Mouse (Mus musculus) embryonic facial prominence, embryonic 12.5 days (tissue): Measurements from ENCODE around the gene Tmem107. TPM values are rescaled to one million over a fixed set of nuclear protein-coding genes. Genes with fewer than 3 reads are reported as not detected.

ENCODE experiments used
- ATAC-seq: fragments of 200-750 bp; cut with Nextera tagmentation; 2 replicates; pipeline ENCODE4 v1.8.0; 2017; ENCODE audit not compliant: insufficient number of reproducible peaks, insufficient read depth, low FRiP score, low TSS enrichment
- H3K27ac ChIP-seq: fragments of 300-500 bp; sonication (generic); 2 replicates; pipeline ENCODE4 v1.5.1; 2016; ENCODE audit warnings: mild to moderate bottlenecking
- H3K27me3 ChIP-seq: fragments of 300-500 bp; sonication (generic); 2 replicates; pipeline ENCODE4 v1.6.1; 2016; ENCODE audit warnings: mild to moderate bottlenecking, moderate library complexity
- H3K36me3 ChIP-seq: fragments of 300-500 bp; sonication (generic); 2 replicates; pipeline ENCODE4 v1.6.1; 2016; ENCODE audit warnings: mild to moderate bottlenecking
- H3K4me1 ChIP-seq: fragments of 300-500 bp; sonication (generic); 2 replicates; pipeline ENCODE4 v1.6.1; 2016
- H3K4me2 ChIP-seq: fragments of 300-500 bp; sonication (generic); replicated peaks from 2 replicates; pipeline ENCODE4 v1.6.1; 2016; ENCODE audit warnings: mild to moderate bottlenecking, moderate library complexity
- H3K4me3 ChIP-seq: fragments of 300-500 bp; sonication (generic); 2 replicates; pipeline ENCODE4 v1.5.1; 2016; ENCODE audit warnings: mild to moderate bottlenecking
- H3K9ac ChIP-seq: fragments of 300-500 bp; sonication (generic); 2 replicates; pipeline ENCODE4 v1.6.1; 2016; ENCODE audit warnings: mild to moderate bottlenecking, moderate library complexity
- H3K9me3 ChIP-seq: fragments of 300-500 bp; sonication (generic); 2 replicates; pipeline ENCODE4 v1.6.1; 2016; ENCODE audit warnings: mild to moderate bottlenecking, moderate library complexity
- WGBS: fragments of 180-500 bp; shearing (Covaris S2); methylation state at CpG from one replicate; pipeline ENCODE4 v1.1.7; 2016; 5-methylcytosine and 5-hydroxymethylcytosine counted together
- polyA plus RNA-seq: library from polyadenylated mRNA; unstranded; fragments of >200 nt; fragmentation: Nextera tagmentation; extraction: Ambion mirVana; gene quantifications from 2 replicates; pipeline ENCODE4 v1.2.1, GENCODE M21; 2016

The Tmem107 gene
- polyA plus RNA-seq, 1 experiment from 2014 or later, result 36.8 TPM

- no peaks in the 10 kb centered on the region for H3K36me3 ChIP-seq
- H3K9me3 ChIP-seq, result no peaks in the 10 kb centered on the region
- WGBS, result 2% methylated on average over 13 of the region's 13 CpGs
- peak overlapping the region; percentile 92 for H3K27ac ChIP-seq
- peaks cover 29% of the 10 kb centered on the region for H3K4me1 ChIP-seq
- peak overlapping the region; percentile 63 for H3K4me3 ChIP-seq
- peak overlapping the region; percentile 83 for H3K4me2 ChIP-seq
- no peak for ATAC-seq
- H3K27me3 ChIP-seq, result no peaks in the 10 kb centered on the region
- H3K9ac ChIP-seq, result peak overlapping the region; percentile 78
Measured at GRCm38 (mm10) chr11:69070093-69070492, 513 bp upstream of the Tmem107 start.

- H3K4me3 ChIP-seq, result peak overlapping the region; percentile 63
- peaks cover 24% of the 10 kb centered on the region for H3K4me1 ChIP-seq
- no peaks in the 10 kb centered on the region for H3K9me3 ChIP-seq
- no peak for ATAC-seq
- no peaks in the 10 kb centered on the region for H3K27me3 ChIP-seq
- peak overlapping the region; percentile 83 for H3K4me2 ChIP-seq
- no peaks in the 10 kb centered on the region for H3K36me3 ChIP-seq
- peak overlapping the region; percentile 92; the same call in 1 of the 2 replicates for H3K27ac ChIP-seq
- H3K9ac ChIP-seq, result peak overlapping the region; percentile 78
- 26% methylated on average over 9 of the region's 9 CpGs for WGBS
Measured at GRCm38 (mm10) chr11:69071262-69071661, 656 bp downstream of the Tmem107 start.

- WGBS, result 83% methylated on average over 11 of the region's 11 CpGs
- H3K4me2 ChIP-seq, result peak overlapping the region; percentile 83
- H3K27ac ChIP-seq, result peak overlapping the region; percentile 56
- H3K4me3 ChIP-seq, result peak overlapping the region; percentile 24
- no peaks in the 10 kb centered on the region for H3K27me3 ChIP-seq
- ATAC-seq, result no peak
- H3K9me3 ChIP-seq, result no peaks in the 10 kb centered on the region
- no peaks in the 10 kb centered on the region for H3K36me3 ChIP-seq
- peaks cover 19% of the 10 kb centered on the region for H3K4me1 ChIP-seq
- peak overlapping the region; percentile 50 for H3K9ac ChIP-seq
Measured at GRCm38 (mm10) chr11:69072234-69072633, 1.6 kb downstream of the Tmem107 start.

GRCm38 (mm10) chr11:69072666-69073064 is 2.1 kb downstream of the Tmem107 start:
- H3K4me3 ChIP-seq, result peak overlapping the region; percentile 24
- H3K36me3 ChIP-seq, result no peaks in the 10 kb centered on the region
- no peaks in the 10 kb centered on the region for H3K27me3 ChIP-seq
- H3K4me2 ChIP-seq, result peak overlapping the region; percentile 83
- H3K4me1 ChIP-seq, result peaks cover 19% of the 10 kb centered on the region
- no peaks in the 10 kb centered on the region for H3K9me3 ChIP-seq
- no peak for ATAC-seq
- H3K27ac ChIP-seq, result peak overlapping the region; percentile 56
- WGBS, result 11% methylated on average over 9 of the region's 9 CpGs
- H3K9ac ChIP-seq, result peak overlapping the region; percentile 50

GRCm38 (mm10) chr11:69073065-69073888 is 2.7 kb downstream of the Tmem107 start:
- peak; percentile 52 for ATAC-seq
- peak overlapping the region; percentile 50 for H3K9ac ChIP-seq
- peak overlapping the region; percentile 92 for H3K27ac ChIP-seq
- H3K27me3 ChIP-seq, result no peaks in the 10 kb centered on the region
- peak overlapping the region; percentile 83 for H3K4me2 ChIP-seq
- no peaks in the 10 kb centered on the region for H3K36me3 ChIP-seq
- under 1% methylated on average over 14 of the region's 14 CpGs for WGBS
- H3K9me3 ChIP-seq, result no peaks in the 10 kb centered on the region
- H3K4me3 ChIP-seq, result peak overlapping the region; percentile 24
- H3K4me1 ChIP-seq, result peaks cover 19% of the 10 kb centered on the region

GRCm38 (mm10) chr11:69073951-69074775 is 3.6 kb downstream of the Tmem107 start:
- Histone ChIP-seq H3K4me2 (0 out of 2 replicates have a peak overlapping the region, but pooled peaks have one; percentile 11), H3K36me3 (no peaks in the 10 kb centered on the region), H3K9ac (no peak overlapping the region), H3K4me3 (no peak overlapping the region), H3K9me3 (no peaks in the 10 kb centered on the region), H3K4me1 (peaks cover 19% of the 10 kb centered on the region), H3K27me3 (no peaks in the 10 kb centered on the region), H3K27ac (peak overlapping the region; percentile 92)
- WGBS, result 42% methylated on average over 6 of the region's 6 CpGs
- no peak for ATAC-seq

- Histone ChIP-seq H3K36me3 (no peaks in the 10 kb centered on the region), H3K9ac (no peak overlapping the region), H3K4me3 (no peak overlapping the region), H3K27ac (peak overlapping the region; percentile 92), H3K4me2 (no peak overlapping the region), H3K27me3 (no peaks in the 10 kb centered on the region), H3K4me1 (peaks cover 19% of the 10 kb centered on the region), H3K9me3 (no peaks in the 10 kb centered on the region)
- no peak for ATAC-seq
- 52% methylated on average over 2 of the region's 2 CpGs for WGBS
Measured at GRCm38 (mm10) chr11:69074776-69075069, 4.1 kb downstream of the Tmem107 start.

- H3K4me1 ChIP-seq, result peaks cover 16% of the 10 kb centered on the region
- ATAC-seq, result no peak
- no peak overlapping the region for H3K9ac ChIP-seq
- H3K9me3 ChIP-seq, result no peaks in the 10 kb centered on the region
- no peaks in the 10 kb centered on the region for H3K27me3 ChIP-seq
- H3K4me2 ChIP-seq, result no peak overlapping the region
- no peak overlapping the region for H3K4me3 ChIP-seq
- 50% methylated on average over 9 of the region's 9 CpGs for WGBS
- no peak overlapping the region for H3K27ac ChIP-seq
- H3K36me3 ChIP-seq, result no peaks in the 10 kb centered on the region
Measured at GRCm38 (mm10) chr11:69075764-69076479, 5.3 kb downstream of the Tmem107 start.

GRCm38 (mm10) chr11:69076572-69076971 is 6.0 kb downstream of the Tmem107 start:
- Histone ChIP-seq H3K4me2 (no peak overlapping the region), H3K9me3 (no peaks in the 10 kb centered on the region), H3K36me3 (no peaks in the 10 kb centered on the region), H3K9ac (no peak overlapping the region), H3K27me3 (no peaks in the 10 kb centered on the region), H3K4me3 (no peak overlapping the region), H3K27ac (no peak overlapping the region), H3K4me1 (peaks cover 11% of the 10 kb centered on the region)
- WGBS, result 69% methylated on average over 5 of the region's 5 CpGs
- no peak for ATAC-seq

- Histone ChIP-seq H3K4me3 (no peak overlapping the region), H3K36me3 (no peaks in the 10 kb centered on the region), H3K9ac (no peak overlapping the region), H3K4me1 (peaks cover 5% of the 10 kb centered on the region), H3K9me3 (no peaks in the 10 kb centered on the region), H3K27ac (no peak overlapping the region), H3K27me3 (no peaks in the 10 kb centered on the region), H3K4me2 (no peak overlapping the region)
- no peak for ATAC-seq
- WGBS, result 80% methylated on average over 9 of the region's 9 CpGs
Measured at GRCm38 (mm10) chr11:69077316-69077715, 6.7 kb downstream of the Tmem107 start.

- ATAC-seq, result no peak
- WGBS, result 79% methylated on average over 6 of the region's 6 CpGs
- Histone ChIP-seq H3K27ac (no peak overlapping the region), H3K27me3 (no peaks in the 10 kb centered on the region), H3K4me2 (no peak overlapping the region), H3K36me3 (no peaks in the 10 kb centered on the region), H3K9ac (no peak overlapping the region), H3K4me3 (no peak overlapping the region), H3K9me3 (no peaks in the 10 kb centered on the region), H3K4me1 (no peaks in the 10 kb centered on the region)
Measured at GRCm38 (mm10) chr11:69078041-69078440, 7.4 kb downstream of the Tmem107 start.
